Mouse (Mus musculus) stomach, embryonic 15.5 days (tissue): Measurements from ENCODE around the gene Agbl1. TPM values are rescaled to one million over a fixed set of nuclear protein-coding genes. Genes with fewer than 3 reads are reported as not detected.

Source experiments
- ATAC-seq: fragments of 200-750 bp; cut with Nextera tagmentation; 2 replicates; pipeline ENCODE4 v1.8.0; 2017; ENCODE audit warnings: low read depth, moderate number of reproducible peaks, moderate TSS enrichment; ENCODE audit not compliant: insufficient read depth, low FRiP score
- H3K27ac ChIP-seq: fragments of 300-500 bp; sonication (generic); 2 replicates; pipeline ENCODE4 v1.5.1; 2015; ENCODE audit warnings: mild to moderate bottlenecking, inconsistent platforms
- H3K27me3 ChIP-seq: fragments of 300-500 bp; sonication (generic); replicated peaks from 2 replicates; pipeline ENCODE4 v1.6.1; 2015; ENCODE audit warnings: inconsistent platforms
- H3K36me3 ChIP-seq: fragments of 300-500 bp; sonication (generic); 2 replicates; pipeline ENCODE4 v1.6.1; 2015; ENCODE audit warnings: inconsistent platforms
- H3K4me1 ChIP-seq: fragments of 300-500 bp; sonication (generic); 2 replicates; pipeline ENCODE4 v1.6.1; 2015; ENCODE audit warnings: inconsistent platforms
- H3K4me2 ChIP-seq: fragments of 300-500 bp; sonication (generic); 2 replicates; pipeline ENCODE4 v1.6.1; 2015; ENCODE audit warnings: mild to moderate bottlenecking, inconsistent platforms
- H3K4me3 ChIP-seq: fragments of 300-500 bp; sonication (generic); replicated peaks from 2 replicates; pipeline ENCODE4 v1.5.1; 2015; ENCODE audit warnings: inconsistent platforms
- H3K9ac ChIP-seq: fragments of 300-500 bp; sonication (generic); 2 replicates; pipeline ENCODE4 v1.6.1; 2015; ENCODE audit warnings: inconsistent platforms
- H3K9me3 ChIP-seq: fragments of 300-500 bp; sonication (generic); 2 replicates; pipeline ENCODE4 v1.6.1; 2016; ENCODE audit warnings: inconsistent platforms
- WGBS: fragments of 180-500 bp; shearing (Covaris S2); methylation state at CpG from one replicate; pipeline ENCODE4 v1.1.7; 2015; 5-methylcytosine and 5-hydroxymethylcytosine counted together
- polyA plus RNA-seq: library from polyadenylated mRNA; unstranded; fragments of >200 nt; fragmentation: Nextera tagmentation; extraction: Ambion mirVana; gene quantifications from 2 replicates; pipeline ENCODE4 v1.2.1, GENCODE M21; 2015

Gene Agbl1
- polyA plus RNA-seq, 1 experiment from 2014 or later: not detected

GRCm38 (mm10) chr7:76842146-76842545, 612.5 kb downstream of the Agbl1 start:
- H3K4me3 ChIP-seq: no peak overlapping the region
- no peak overlapping the region for H3K4me2 ChIP-seq
- H3K9me3 ChIP-seq: no peaks in the 10 kb centered on the region
- no peak overlapping the region for H3K9ac ChIP-seq
- H3K4me1 ChIP-seq: no peaks in the 10 kb centered on the region
- 84% methylated on average over 3 of the region's 3 CpGs for WGBS
- no peaks in the 10 kb centered on the region for H3K36me3 ChIP-seq
- ATAC-seq: no peak
- H3K27ac ChIP-seq: no peak overlapping the region
- H3K27me3 ChIP-seq: no peaks in the 10 kb centered on the region

GRCm38 (mm10) chr7:76889416-76890209, 659.9 kb downstream of the Agbl1 start:
- no peaks in the 10 kb centered on the region for H3K27me3 ChIP-seq
- no peak overlapping the region for H3K4me2 ChIP-seq
- ATAC-seq: no peak
- H3K27ac ChIP-seq: no peak overlapping the region
- H3K4me3 ChIP-seq: no peak overlapping the region
- H3K36me3 ChIP-seq: no peaks in the 10 kb centered on the region
- no peaks in the 10 kb centered on the region for H3K4me1 ChIP-seq
- 70% methylated on average over 22 of the region's 22 CpGs for WGBS
- H3K9me3 ChIP-seq: no peaks in the 10 kb centered on the region
- H3K9ac ChIP-seq: no peak overlapping the region

- Histone ChIP-seq H3K4me2 (no peak overlapping the region), H3K36me3 (no peaks in the 10 kb centered on the region), H3K4me3 (no peak overlapping the region), H3K9me3 (no peaks in the 10 kb centered on the region), H3K9ac (no peak overlapping the region), H3K4me1 (no peaks in the 10 kb centered on the region), H3K27me3 (no peaks in the 10 kb centered on the region), H3K27ac (no peak overlapping the region)
- ATAC-seq: no peak
- 79% methylated on average over 1 of the region's 1 CpGs for WGBS
Observed at GRCm38 (mm10) chr7:76904096-76904495, 674.4 kb downstream of the Agbl1 start.

- 81% methylated on average over 5 of the region's 5 CpGs for WGBS
- Histone ChIP-seq H3K9me3 (no peaks in the 10 kb centered on the region), H3K36me3 (no peaks in the 10 kb centered on the region)
Observed at GRCm38 (mm10) chr7:76911672-76912071, 682.0 kb downstream of the Agbl1 start.

GRCm38 (mm10) chr7:76918871-76919270, 689.2 kb downstream of the Agbl1 start:
- no peak overlapping the region for H3K4me2 ChIP-seq
- no peak overlapping the region for H3K27ac ChIP-seq
- no peak overlapping the region for H3K4me3 ChIP-seq
- H3K27me3 ChIP-seq: no peaks in the 10 kb centered on the region
- no peaks in the 10 kb centered on the region for H3K9me3 ChIP-seq
- no peaks in the 10 kb centered on the region for H3K4me1 ChIP-seq
- no peak for ATAC-seq
- no peaks in the 10 kb centered on the region for H3K36me3 ChIP-seq
- H3K9ac ChIP-seq: no peak overlapping the region

More at GRCm38 (mm10) chr7:76911672-76912071, 682.0 kb downstream of the Agbl1 start:
- no peak for ATAC-seq
- H3K4me3 ChIP-seq: no peak overlapping the region
- no peak overlapping the region for H3K27ac ChIP-seq
- H3K9ac ChIP-seq: no peak overlapping the region
- no peaks in the 10 kb centered on the region for H3K27me3 ChIP-seq
- H3K4me1 ChIP-seq: no peaks in the 10 kb centered on the region
- H3K4me2 ChIP-seq: no peak overlapping the region

GRCm38 (mm10) chr7:76921671-76922070, 692.0 kb downstream of the Agbl1 start:
- WGBS: 41% methylated on average over 2 of the region's 2 CpGs

GRCm38 (mm10) chr7:76935219-76935618, 705.5 kb downstream of the Agbl1 start:
- Histone ChIP-seq H3K27ac (no peak overlapping the region), H3K27me3 (no peaks in the 10 kb centered on the region), H3K4me1 (no peaks in the 10 kb centered on the region), H3K4me3 (no peak overlapping the region), H3K4me2 (no peak overlapping the region), H3K36me3 (no peaks in the 10 kb centered on the region), H3K9me3 (no peaks in the 10 kb centered on the region), H3K9ac (no peak overlapping the region)
- no peak for ATAC-seq

More at GRCm38 (mm10) chr7:76921671-76922070, 692.0 kb downstream of the Agbl1 start:
- Histone ChIP-seq H3K36me3 (no peaks in the 10 kb centered on the region), H3K9me3 (no peaks in the 10 kb centered on the region), H3K4me1 (no peaks in the 10 kb centered on the region), H3K9ac (no peak overlapping the region), H3K4me3 (no peak overlapping the region), H3K27ac (no peak overlapping the region), H3K27me3 (no peaks in the 10 kb centered on the region), H3K4me2 (no peak overlapping the region)
- no peak for ATAC-seq

- Histone ChIP-seq H3K27me3 (no peaks in the 10 kb centered on the region), H3K27ac (no peak overlapping the region), H3K36me3 (no peaks in the 10 kb centered on the region), H3K4me1 (no peaks in the 10 kb centered on the region), H3K9ac (no peak overlapping the region), H3K4me2 (no peak overlapping the region), H3K9me3 (no peaks in the 10 kb centered on the region), H3K4me3 (no peak overlapping the region)
- no peak for ATAC-seq
Observed at GRCm38 (mm10) chr7:76941531-76941930, 711.8 kb downstream of the Agbl1 start.

GRCm38 (mm10) chr7:76971334-76971733, 741.6 kb downstream of the Agbl1 start:
- Histone ChIP-seq H3K4me3 (no peak overlapping the region), H3K36me3 (no peaks in the 10 kb centered on the region), H3K4me2 (no peak overlapping the region), H3K9ac (no peak overlapping the region), H3K4me1 (no peaks in the 10 kb centered on the region), H3K27ac (no peak overlapping the region), H3K9me3 (no peaks in the 10 kb centered on the region), H3K27me3 (no peaks in the 10 kb centered on the region)
- no peak for ATAC-seq
- 10% methylated on average over 3 of the region's 3 CpGs for WGBS

GRCm38 (mm10) chr7:77009571-77009970, 779.9 kb downstream of the Agbl1 start:
- no peak overlapping the region for H3K27ac ChIP-seq
- H3K9me3 ChIP-seq: no peaks in the 10 kb centered on the region
- no peak for ATAC-seq
- H3K4me1 ChIP-seq: no peaks in the 10 kb centered on the region
- no peak overlapping the region for H3K4me3 ChIP-seq
- H3K36me3 ChIP-seq: no peaks in the 10 kb centered on the region
- H3K4me2 ChIP-seq: no peak overlapping the region
- WGBS: 78% methylated on average over 3 of the region's 3 CpGs
- no peak overlapping the region for H3K9ac ChIP-seq
- H3K27me3 ChIP-seq: no peaks in the 10 kb centered on the region

- Histone ChIP-seq H3K9ac (no peak overlapping the region), H3K27me3 (no peaks in the 10 kb centered on the region), H3K4me3 (no peak overlapping the region), H3K4me2 (no peak overlapping the region), H3K27ac (no peak overlapping the region), H3K36me3 (no peaks in the 10 kb centered on the region), H3K4me1 (no peaks in the 10 kb centered on the region), H3K9me3 (no peaks in the 10 kb centered on the region)
- no peak for ATAC-seq
Observed at GRCm38 (mm10) chr7:77029019-77029418, 799.3 kb downstream of the Agbl1 start.

GRCm38 (mm10) chr7:77076033-77076432, 846.3 kb downstream of the Agbl1 start:
- Histone ChIP-seq H3K27ac (no peak overlapping the region), H3K9me3 (no peaks in the 10 kb centered on the region), H3K27me3 (no peaks in the 10 kb centered on the region), H3K4me3 (no peak overlapping the region), H3K4me2 (no peak overlapping the region), H3K4me1 (no peaks in the 10 kb centered on the region), H3K9ac (no peak overlapping the region), H3K36me3 (no peaks in the 10 kb centered on the region)
- no peak for ATAC-seq

GRCm38 (mm10) chr7:77087266-77087665, 857.6 kb downstream of the Agbl1 start:
- ATAC-seq: no peak
- Histone ChIP-seq H3K4me1 (no peaks in the 10 kb centered on the region), H3K4me3 (no peak overlapping the region), H3K36me3 (no peaks in the 10 kb centered on the region), H3K4me2 (no peak overlapping the region), H3K9ac (no peak overlapping the region), H3K27me3 (no peaks in the 10 kb centered on the region), H3K27ac (no peak overlapping the region), H3K9me3 (no peaks in the 10 kb centered on the region)
- WGBS: 69% methylated on average over 1 of the region's 1 CpGs
